Mouse (Mus musculus) spleen, adult 18-20 months (tissue): ENCODE measurements around the gene Tns3.
A peak's percentile ranks its signal among the peaks of the same experiment; 100 is the strongest.

Source experiments
- DNase-seq, 2 experiments: peaks; one replicate each; pipeline ENCODE4 v3.0.0; 2022; ENCODE audit warnings: mixed read lengths in 2 of 2

Tns3 gene

DNA sequence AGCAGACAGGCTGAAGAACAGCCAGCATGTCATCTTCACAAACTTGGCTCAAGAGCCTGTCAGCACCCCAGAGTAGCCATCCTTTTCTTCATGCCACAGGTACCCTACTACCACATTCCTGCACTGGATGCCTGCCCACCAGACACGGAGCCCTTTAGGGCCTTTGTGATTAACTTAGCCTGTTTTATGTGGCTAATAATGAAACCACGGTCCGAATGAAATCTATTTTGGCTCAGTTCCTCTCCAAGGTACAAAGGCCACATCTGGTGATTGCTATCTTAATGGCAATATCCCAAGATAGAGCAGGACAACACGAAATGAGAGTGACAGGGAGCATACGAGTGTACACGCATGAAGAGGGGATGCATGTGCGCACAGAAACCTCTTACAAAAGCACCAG is 53.9 kb downstream of the Tns3 start:
- DNase-seq = no peak

DNA sequence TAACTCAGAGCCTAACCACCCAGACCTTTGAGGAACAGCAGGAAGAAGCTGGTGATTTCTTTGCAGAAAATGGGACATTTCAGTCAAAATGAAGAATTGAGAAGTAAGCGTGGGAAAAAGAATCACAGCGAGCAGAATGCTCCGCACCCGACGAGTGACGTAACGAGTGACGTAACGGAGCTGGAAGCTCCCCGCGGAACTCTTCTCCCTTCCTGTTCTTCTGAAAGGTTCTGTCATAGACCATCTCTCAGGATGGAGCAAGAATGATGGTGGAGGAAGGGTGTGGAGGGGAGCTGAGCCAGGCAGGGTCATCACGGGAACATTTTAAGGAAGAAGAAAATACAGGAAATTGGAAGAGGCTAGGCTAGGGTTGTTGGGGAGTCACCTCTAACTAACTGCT is 54.5 kb downstream of the Tns3 start:
- no peak for DNase-seq

DNA sequence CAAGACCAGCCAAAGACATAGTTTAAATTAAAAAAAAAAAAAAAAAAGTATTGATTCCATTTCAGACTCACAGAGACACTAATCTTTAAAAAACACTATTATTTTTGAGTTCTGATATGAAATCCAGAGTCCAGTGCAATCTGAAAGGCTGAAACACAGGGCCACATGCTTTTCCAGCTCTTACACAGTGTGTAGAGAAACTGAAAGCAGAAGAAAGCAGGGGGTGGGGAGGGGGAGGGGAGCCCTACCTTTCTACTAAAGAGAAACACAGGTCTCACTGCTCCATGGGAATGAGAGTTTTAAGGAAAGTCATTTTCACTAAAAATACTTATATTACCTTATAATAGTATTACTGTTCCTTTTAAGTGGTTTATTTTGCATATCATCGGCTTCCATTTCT is 57.2 kb downstream of the Tns3 start:
- no peak for DNase-seq

DNA sequence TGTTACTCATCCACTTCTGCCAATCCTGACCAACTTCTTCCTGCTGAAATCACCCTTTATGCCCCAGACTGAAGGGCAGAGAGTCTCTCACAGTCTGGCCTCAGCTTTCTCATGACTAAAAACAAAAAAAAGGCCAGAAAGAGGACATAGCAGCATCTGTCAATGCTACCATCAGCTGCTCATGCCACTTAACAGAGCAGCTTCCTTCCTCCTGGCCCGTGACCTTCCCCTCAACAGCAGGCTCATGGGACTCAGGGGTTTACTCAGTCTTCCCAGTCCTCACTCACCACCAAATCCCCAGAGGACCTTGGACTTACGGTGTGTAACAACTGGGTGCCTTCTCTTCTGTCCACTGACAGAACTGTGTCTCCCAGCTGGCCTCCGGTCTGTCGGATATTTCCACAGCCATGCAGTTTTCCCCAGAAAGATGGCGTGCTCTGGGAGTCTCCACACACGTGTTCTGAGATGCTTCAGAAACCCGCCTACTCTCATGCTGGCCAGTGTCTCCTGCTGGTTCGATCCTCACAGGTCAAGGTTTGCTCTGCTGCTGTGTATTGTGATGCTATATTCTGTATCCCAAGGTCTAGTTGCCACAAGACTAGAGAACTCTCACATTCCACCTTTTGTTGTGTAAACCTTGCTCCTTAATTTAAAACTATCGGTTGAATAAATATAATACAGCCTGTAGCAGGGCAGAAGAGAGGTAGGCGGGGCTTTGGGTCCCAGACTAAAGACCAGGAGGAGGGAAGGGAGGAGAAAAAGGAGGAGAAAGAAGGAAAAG is 59.4 kb downstream of the Tns3 start:
- DNase-seq = no peak

DNA sequence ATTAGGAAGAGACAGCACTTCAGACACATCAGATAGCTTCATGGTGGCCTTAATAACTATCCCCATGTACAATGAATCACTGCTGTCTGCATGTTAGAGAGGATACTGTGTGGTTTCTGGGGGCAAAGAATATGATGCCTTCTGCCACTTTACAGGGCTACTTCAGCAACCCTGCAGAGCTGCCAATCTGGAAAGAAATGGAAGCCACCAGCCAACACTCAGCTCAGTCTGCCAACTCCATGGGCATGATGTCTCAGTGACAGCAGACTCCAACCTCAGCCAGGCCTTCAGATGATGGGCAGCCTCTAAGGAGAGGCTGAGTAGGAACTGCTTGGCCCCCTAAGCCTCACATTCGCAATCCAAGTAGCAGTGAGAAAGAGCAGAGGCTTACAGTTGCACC is 61.7 kb downstream of the Tns3 start:
- no peak for DNase-seq

DNA sequence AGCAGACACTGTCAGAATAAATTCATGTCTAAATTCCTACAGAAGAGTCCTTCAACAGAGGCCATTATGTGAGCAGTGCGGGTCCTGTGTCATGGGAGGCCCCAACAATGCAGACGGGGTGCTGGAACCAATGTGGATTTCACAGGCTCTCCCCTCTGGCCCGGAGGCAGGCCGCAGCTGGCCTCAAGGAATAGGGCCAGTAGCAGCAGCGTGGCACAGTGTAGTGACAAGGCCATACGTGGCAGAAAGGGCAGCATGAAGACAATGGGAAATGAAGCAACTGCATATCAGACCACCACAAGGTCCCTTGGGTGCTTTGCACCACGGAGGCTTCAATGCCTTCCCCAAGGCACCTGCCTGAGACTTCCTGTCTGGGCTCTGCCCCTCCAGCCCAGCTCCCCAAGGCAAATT is 62.9 kb downstream of the Tns3 start:
- peak; percentile 22 to 35 for DNase-seq

DNA sequence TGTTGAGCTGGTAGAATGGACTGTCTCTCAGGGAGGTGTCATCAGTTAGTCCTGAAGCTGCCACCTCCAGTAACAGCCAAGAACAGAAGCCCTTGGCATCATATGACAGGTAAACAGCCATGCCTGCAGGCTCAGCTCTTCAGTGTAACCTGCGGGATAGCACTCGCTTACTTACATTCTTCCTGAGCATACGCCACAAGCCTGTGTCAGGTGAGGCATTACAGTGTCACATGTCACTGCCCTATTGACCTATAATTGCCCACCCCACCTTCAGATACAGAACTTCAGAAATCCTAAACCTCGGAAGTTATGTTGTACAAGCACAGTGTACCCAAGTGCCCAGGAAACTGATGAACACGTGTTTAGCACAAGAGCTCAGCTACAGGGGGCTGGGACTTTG is 68.7 kb downstream of the Tns3 start:
- no peak for DNase-seq

DNA sequence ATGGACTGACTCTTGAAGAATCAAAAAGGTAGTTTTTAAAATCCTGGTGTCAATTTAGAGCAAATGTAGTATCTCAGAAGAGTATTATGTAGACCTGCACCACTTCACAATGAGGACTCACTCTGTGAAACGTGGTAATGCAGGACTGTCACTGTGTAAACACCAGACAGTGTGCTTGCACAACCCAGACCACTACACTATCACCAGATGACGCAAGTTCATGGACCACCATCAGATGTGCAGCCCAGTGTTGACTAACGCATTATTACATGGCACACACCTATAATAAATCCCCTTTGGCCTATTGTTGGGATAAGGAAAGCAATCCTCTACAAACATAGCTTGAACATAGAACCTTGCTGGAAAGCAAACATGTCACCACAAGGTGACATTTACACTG is 71.2 kb downstream of the Tns3 start:
- no peak for DNase-seq

- no peak for DNase-seq
Observed at GRCm38 (mm10) chr11:8591271-8591670, 73.1 kb downstream of the Tns3 start.

DNA sequence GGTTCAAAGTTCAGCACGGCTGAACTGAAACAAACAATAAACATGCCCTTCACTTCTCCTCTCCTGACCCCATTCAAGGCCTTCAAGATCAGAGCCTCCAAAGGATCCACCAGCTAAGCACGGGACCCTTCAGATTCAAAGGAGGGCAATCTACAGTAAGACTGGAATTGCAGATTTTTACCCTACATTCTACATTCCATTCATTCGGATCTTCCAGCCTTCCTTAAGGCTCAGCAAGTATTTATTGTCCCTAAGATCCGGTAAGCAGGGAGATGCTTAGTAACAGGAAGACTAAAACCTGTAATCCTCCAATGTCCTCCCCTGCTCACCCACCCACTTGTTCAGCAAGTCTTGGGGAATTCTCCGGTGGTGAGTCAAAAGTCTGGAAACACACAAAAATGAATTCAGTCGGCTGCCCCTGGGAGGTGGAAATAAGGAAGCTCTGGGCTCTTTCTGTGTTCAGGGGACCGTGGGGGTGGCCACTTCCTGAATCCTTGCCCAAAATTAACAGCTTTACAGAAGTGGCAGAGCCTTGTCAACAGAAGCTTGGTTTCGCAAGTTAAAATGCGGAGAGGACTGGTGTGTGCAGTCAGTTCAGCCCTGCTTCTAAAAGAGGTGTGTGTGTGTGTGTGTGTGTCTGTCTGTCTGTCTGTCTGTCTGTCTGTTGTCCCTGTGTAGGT is 75.0 kb downstream of the Tns3 start:
- peak; percentile 36 to 40 for DNase-seq

- no peak for DNase-seq
Observed at GRCm38 (mm10) chr11:8587941-8588340, 76.4 kb downstream of the Tns3 start.

DNA sequence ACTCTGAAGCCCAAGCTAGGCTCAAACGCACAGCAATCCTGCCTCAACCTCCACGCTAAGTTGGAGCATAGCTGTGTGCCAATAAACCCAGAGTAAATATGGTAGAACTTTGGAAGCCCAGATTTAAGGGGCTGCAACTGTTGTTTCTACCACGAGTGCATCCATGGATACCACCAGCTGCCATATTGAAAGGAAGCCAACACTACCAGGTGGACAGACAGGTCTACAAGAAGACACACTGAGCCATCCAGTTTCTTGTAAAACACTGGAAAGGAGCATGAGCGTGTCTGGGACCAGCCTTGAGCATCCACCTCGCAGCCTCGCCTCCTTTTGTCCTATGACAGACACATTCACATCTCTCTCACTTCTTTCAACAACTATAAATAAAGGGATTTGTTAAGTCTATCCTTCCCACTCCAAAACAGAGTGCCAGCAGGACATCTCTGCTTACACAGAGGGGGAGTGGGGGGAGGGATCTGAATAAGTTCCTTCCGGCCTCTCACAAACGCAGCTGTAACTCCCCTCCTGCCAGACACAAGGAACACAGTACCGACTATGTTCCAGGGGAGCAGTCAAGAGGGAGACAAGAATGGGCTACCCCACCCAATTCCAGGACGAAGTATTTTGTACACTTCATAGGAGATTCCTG is 77.2 kb downstream of the Tns3 start:
- no peak for DNase-seq

GRCm38 (mm10) chr11:8586374-8586773 is 78.0 kb downstream of the Tns3 start:
- DNase-seq = no peak

- DNase-seq = no peak
Observed at GRCm38 (mm10) chr11:8585686-8586085, 78.6 kb downstream of the Tns3 start.

DNA sequence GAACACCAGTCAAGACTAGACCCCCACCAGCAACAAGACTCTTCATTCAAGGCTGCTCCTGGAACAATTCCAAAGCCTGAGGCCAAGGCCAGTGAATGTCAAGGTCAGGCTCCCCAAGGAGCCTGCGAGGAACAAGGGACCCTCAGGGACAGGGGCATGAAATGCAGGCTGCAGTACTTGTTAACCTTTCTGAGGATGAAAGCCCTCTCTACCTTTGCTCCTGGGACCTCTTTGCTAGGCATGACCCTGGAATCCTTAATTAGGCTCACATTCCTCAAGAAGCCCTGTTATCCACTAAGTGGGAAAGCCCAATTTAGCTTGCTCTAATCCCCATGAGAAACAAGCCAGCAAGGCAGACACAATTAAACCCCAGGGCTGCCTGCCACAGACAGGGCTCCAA is 79.4 kb downstream of the Tns3 start:
- DNase-seq = no peak

GRCm38 (mm10) chr11:8584307-8584706 is 80.0 kb downstream of the Tns3 start:
- no peak for DNase-seq

GRCm38 (mm10) chr11:8583137-8583536 is 81.2 kb downstream of the Tns3 start:
- no peak for DNase-seq

- DNase-seq = no peak
Observed at GRCm38 (mm10) chr11:8582101-8582920, 82.0 kb downstream of the Tns3 start.

DNA sequence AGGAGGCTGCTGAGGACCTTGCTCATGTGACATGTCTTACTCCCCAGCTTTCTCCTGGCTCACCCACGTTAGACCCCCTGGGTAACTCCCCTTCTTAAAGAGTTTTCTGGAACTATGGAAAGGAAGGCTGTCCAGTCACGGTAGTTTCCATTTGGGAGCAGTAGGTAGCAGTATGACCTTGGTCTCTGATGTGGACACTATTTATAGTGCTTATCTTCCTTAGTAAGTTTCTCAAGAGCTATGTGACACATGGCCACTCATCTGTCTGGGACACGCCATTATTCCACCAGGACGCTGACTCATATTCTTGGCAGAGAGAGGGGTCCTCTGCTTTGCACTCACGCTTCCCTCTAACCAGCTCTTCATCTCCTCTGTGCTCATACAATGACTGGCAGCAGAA is 84.5 kb downstream of the Tns3 start:
- no peak for DNase-seq

GRCm38 (mm10) chr11:8575217-8576180 is 88.8 kb downstream of the Tns3 start:
- no peak for DNase-seq

- no peak for DNase-seq
Observed at GRCm38 (mm10) chr11:8574562-8574961, 89.8 kb downstream of the Tns3 start.

DNA sequence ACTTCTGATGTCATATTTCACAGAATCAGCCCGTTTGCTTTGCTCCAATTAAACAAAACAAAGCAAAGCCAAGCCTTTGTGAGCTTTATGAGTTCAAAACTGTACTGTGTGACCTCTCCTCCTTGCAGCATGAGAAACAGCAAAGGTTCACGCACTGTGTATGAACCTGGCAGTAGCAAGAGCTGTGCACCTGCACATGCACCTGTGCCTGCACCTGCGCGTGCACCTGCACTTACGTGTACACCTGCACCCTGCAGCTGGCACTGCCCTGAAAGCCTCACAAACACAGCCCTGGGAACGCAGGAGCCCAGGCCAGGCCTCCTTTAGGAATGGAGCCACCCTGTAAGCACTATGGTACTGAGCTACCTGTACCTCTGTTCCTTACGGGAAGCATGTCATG is 91.6 kb downstream of the Tns3 start:
- no peak for DNase-seq
